Mouse (Mus musculus): ENCODE measurements around the gene Olfr372.

DNA sequence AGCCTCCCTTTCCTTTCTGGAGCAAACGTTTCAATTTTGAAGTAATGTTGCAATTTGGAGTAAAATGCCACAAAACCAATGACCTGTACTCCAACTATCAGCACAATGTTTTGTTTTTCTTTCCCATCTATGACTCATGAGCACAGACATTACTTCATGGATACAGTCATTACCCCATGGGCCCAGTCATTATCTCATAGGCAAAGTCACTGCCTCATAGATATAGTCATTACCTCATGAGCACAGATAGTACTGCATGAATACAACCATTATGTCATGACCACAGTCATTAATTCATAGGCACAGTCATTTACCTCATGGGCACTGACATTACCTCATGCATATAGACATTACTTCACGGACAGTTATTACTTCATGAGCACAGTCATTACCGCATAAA, 35.1 kb upstream of the Olfr372 start:
- no peak for TF ChIP-seq CTCF (IDR thresholded peaks at IDR 0.05; ENCODE audit: control insufficient read depth, insufficient read depth, insufficient read length)
- no peak for TF ChIP-seq FOSL1 (IDR thresholded peaks at IDR 0.05; ENCODE audit: insufficient read depth, low read length, poor library complexity, severe bottlenecking)
- TF ChIP-seq MYOG (IDR thresholded peaks at IDR 0.05; ENCODE audit: control insufficient read depth, extremely low read depth, insufficient read length): no peak
- no peak for TF ChIP-seq MAX (IDR thresholded peaks at IDR 0.05)
- TF ChIP-seq USF1 (IDR thresholded peaks at IDR 0.05; ENCODE audit: low read depth): no peak
- TF ChIP-seq CEBPB (IDR thresholded peaks at IDR 0.05; ENCODE audit: low read depth): no peak
- TF ChIP-seq MYOD1 (IDR thresholded peaks at IDR 0.05; ENCODE audit: control insufficient read depth, insufficient read length, low read depth): no peak
